Mouse (Mus musculus): ENCODE results near the gene Atp5mpl. TPM values are rescaled to one million over a fixed set of nuclear protein-coding genes. Genes with fewer than 3 reads are reported as not detected.

Atp5mpl gene
- total and polyA plus RNA-seq, 2 experiments from 2014 or later, result 727 to 3,038 TPM

- no peaks in the 10 kb centered on the region for H3K27me3 ChIP-seq (ENCODE audit: control insufficient read depth, insufficient read depth, low read length)
- no peak overlapping the region for H3K27ac ChIP-seq (ENCODE audit: low read depth)
- H3K9me3 ChIP-seq (replicated peaks; ENCODE audit: control insufficient read depth, low read length), result no peaks in the 10 kb centered on the region
- no peak overlapping the region for H3K4me2 ChIP-seq (ENCODE audit: low read depth, low read length)
- ATAC-seq (ENCODE audit: insufficient read depth, low read depth) (no peak), DNase-seq (ENCODE audit: low spot score) (peak; percentile 4)
- H3K9ac ChIP-seq (replicated peaks; ENCODE audit: low read depth, low read length), result no peak overlapping the region
- WGBS, result 66% methylated on average over 9 of the region's 9 CpGs
- no peaks in the 10 kb centered on the region for H3K36me3 ChIP-seq (replicated peaks; ENCODE audit: control insufficient read depth, insufficient read depth, low read length)
- no peak for TF ChIP-seq CTCF (IDR thresholded peaks at IDR 0.05; ENCODE audit: low read depth)
- TF ChIP-seq EP300 (IDR thresholded peaks at IDR 0.05; ENCODE audit: low read depth), result no peak
- no peak overlapping the region for H3K4me3 ChIP-seq (ENCODE audit: low read depth, low read length)
- H3K4me1 ChIP-seq (ENCODE audit: control insufficient read depth, insufficient read depth), result peaks cover 30% of the 10 kb centered on the region
These were observed 35.3 kb downstream of the Atp5mpl start for GRCm38 (mm10) chr12:111931411-111932025.

- 82% methylated on average over 18 of the region's 18 CpGs for WGBS
- H3K4me2 ChIP-seq (ENCODE audit: low read depth, low read length), result no peak overlapping the region
- no peaks in the 10 kb centered on the region for H3K36me3 ChIP-seq (replicated peaks; ENCODE audit: control insufficient read depth, insufficient read depth, low read length)
- no peak overlapping the region for H3K27ac ChIP-seq (ENCODE audit: low read depth)
- H3K27me3 ChIP-seq (ENCODE audit: control insufficient read depth, insufficient read depth, low read length), result no peaks in the 10 kb centered on the region
- ATAC-seq (ENCODE audit: insufficient read depth, low read depth), result no peak
- no peak for DNase-seq (ENCODE audit: low spot score)
- H3K9ac ChIP-seq (replicated peaks; ENCODE audit: low read depth, low read length), result no peak overlapping the region
- peaks cover 24% of the 10 kb centered on the region for H3K4me1 ChIP-seq (ENCODE audit: control insufficient read depth, insufficient read depth)
- no peak overlapping the region for H3K4me3 ChIP-seq (ENCODE audit: low read depth, low read length)
- no peak for TF ChIP-seq EP300 (IDR thresholded peaks at IDR 0.05; ENCODE audit: low read depth)
- TF ChIP-seq CTCF (IDR thresholded peaks at IDR 0.05; ENCODE audit: low read depth), result no peak
- H3K9me3 ChIP-seq (replicated peaks; ENCODE audit: control insufficient read depth, low read length), result no peaks in the 10 kb centered on the region
These were observed 38.3 kb downstream of the Atp5mpl start for GRCm38 (mm10) chr12:111928411-111928966.

DNA sequence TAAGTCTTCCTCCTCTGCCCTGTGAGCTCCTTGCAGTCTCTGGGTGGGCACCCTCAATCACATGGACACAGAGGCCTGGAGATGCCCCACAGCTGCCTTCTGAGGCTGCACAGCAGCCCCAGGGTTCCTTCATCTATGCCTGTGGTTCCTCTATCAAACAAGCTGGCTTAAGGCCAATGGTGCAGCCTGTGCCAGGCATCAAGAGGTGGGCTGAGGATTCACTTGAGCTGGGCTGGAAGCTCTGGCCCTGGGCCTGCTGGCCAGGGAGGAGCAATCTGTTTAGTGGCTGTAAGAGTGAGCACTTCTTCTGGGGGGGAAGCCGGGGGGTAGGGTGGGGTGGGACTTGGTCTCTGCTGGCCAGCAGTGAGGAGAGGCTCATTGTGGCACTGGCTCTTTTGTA lies 39.4 kb downstream of the Atp5mpl start:
- peak; percentile 79 for DNase-seq (ENCODE audit: low spot score)

DNA sequence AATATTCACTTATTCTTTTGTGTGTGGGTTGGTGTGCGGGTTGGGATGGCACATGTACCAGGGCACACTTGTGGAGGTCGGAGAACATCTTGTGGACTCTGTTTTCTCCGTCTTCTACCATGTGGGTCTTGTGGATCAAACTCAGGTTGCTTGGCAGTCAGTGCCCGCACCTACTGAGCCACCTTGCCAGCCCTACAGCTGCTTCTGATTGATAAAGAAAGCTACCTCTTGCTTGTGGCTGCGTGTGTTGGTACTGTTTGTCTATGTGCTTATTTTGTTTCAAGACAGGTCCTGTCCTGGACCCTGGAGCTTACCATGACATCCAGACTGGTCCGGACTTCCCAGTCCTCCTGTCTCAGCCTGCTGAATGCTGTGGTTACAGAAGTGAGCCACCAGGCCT lies 43.7 kb downstream of the Atp5mpl start:
- 84% methylated on average over 6 of the region's 6 CpGs for WGBS
- H3K4me3 ChIP-seq (ENCODE audit: low read depth, low read length), result no peak overlapping the region
- TF ChIP-seq CTCF (IDR thresholded peaks at IDR 0.05; ENCODE audit: low read depth) (no peak), EP300 (IDR thresholded peaks at IDR 0.05; ENCODE audit: low read depth) (no peak)
- H3K9ac ChIP-seq (replicated peaks; ENCODE audit: low read depth, low read length), result no peak overlapping the region
- no peak overlapping the region for H3K4me2 ChIP-seq (ENCODE audit: low read depth, low read length)
- ATAC-seq (ENCODE audit: insufficient read depth, low read depth), result no peak
- no peaks in the 10 kb centered on the region for H3K27me3 ChIP-seq (ENCODE audit: control insufficient read depth, insufficient read depth, low read length)
- H3K4me1 ChIP-seq (ENCODE audit: control insufficient read depth, insufficient read depth), result peaks cover 24% of the 10 kb centered on the region
- H3K27ac ChIP-seq (ENCODE audit: low read depth), result no peak overlapping the region
- H3K9me3 ChIP-seq (replicated peaks; ENCODE audit: control insufficient read depth, low read length), result no peaks in the 10 kb centered on the region
- no peaks in the 10 kb centered on the region for H3K36me3 ChIP-seq (replicated peaks; ENCODE audit: control insufficient read depth, insufficient read depth, low read length)
- DNase-seq (ENCODE audit: low spot score), result no peak

More for the DNA sequence above, 39.4 kb downstream of the Atp5mpl start:
- Histone ChIP-seq H3K4me3 (ENCODE audit: low read depth, low read length) (no peak overlapping the region), H3K9me3 (replicated peaks; ENCODE audit: control insufficient read depth, low read length) (no peaks in the 10 kb centered on the region), H3K4me1 (ENCODE audit: control insufficient read depth, insufficient read depth) (peaks cover 18% of the 10 kb centered on the region; the same call in 1 of the 2 replicates), H3K9ac (replicated peaks; ENCODE audit: low read depth, low read length) (no peak overlapping the region), H3K27ac (ENCODE audit: low read depth) (no peak overlapping the region), H3K27me3 (ENCODE audit: control insufficient read depth, insufficient read depth, low read length) (no peaks in the 10 kb centered on the region), H3K4me2 (ENCODE audit: low read depth, low read length) (no peak overlapping the region), H3K36me3 (replicated peaks; ENCODE audit: control insufficient read depth, insufficient read depth, low read length) (no peaks in the 10 kb centered on the region)
- WGBS, result 33% methylated on average over 1 of the region's 1 CpGs
- TF ChIP-seq CTCF (IDR thresholded peaks at IDR 0.05; ENCODE audit: low read depth) (no peak), EP300 (IDR thresholded peaks at IDR 0.05; ENCODE audit: low read depth) (no peak)
- peak; percentile 88 for ATAC-seq (ENCODE audit: insufficient read depth, low read depth)

GRCm38 (mm10) chr12:111920046-111920445 lies 46.7 kb downstream of the Atp5mpl start:
- Histone ChIP-seq H3K4me2 (ENCODE audit: low read depth, low read length) (0 out of 2 replicates have a peak overlapping the region, but pooled peaks have one; percentile 21), H3K36me3 (replicated peaks; ENCODE audit: control insufficient read depth, insufficient read depth, low read length) (no peaks in the 10 kb centered on the region), H3K9me3 (replicated peaks; ENCODE audit: control insufficient read depth, low read length) (no peaks in the 10 kb centered on the region), H3K9ac (replicated peaks; ENCODE audit: low read depth, low read length) (no peak overlapping the region), H3K27me3 (ENCODE audit: control insufficient read depth, insufficient read depth, low read length) (no peaks in the 10 kb centered on the region), H3K4me3 (ENCODE audit: low read depth, low read length) (no peak overlapping the region), H3K4me1 (ENCODE audit: control insufficient read depth, insufficient read depth) (peaks cover 15% of the 10 kb centered on the region), H3K27ac (ENCODE audit: low read depth) (0 out of 2 replicates have a peak overlapping the region, but pooled peaks have one; percentile 30)
- ATAC-seq (ENCODE audit: insufficient read depth, low read depth) (peak; percentile 76), DNase-seq (ENCODE audit: low spot score) (no peak)
- TF ChIP-seq CTCF (IDR thresholded peaks at IDR 0.05; ENCODE audit: low read depth) (no peak), EP300 (IDR thresholded peaks at IDR 0.05; ENCODE audit: low read depth) (no peak)
- 19% methylated on average over 9 of the region's 9 CpGs for WGBS
